Mouse (Mus musculus): ENCODE data around the gene Pan3. TPM values are rescaled to one million over a fixed set of nuclear protein-coding genes. Genes with fewer than 3 reads are reported as not detected.

The Pan3 gene
- polyA plus RNA-seq, 1 experiment = 97.4 TPM

DNA sequence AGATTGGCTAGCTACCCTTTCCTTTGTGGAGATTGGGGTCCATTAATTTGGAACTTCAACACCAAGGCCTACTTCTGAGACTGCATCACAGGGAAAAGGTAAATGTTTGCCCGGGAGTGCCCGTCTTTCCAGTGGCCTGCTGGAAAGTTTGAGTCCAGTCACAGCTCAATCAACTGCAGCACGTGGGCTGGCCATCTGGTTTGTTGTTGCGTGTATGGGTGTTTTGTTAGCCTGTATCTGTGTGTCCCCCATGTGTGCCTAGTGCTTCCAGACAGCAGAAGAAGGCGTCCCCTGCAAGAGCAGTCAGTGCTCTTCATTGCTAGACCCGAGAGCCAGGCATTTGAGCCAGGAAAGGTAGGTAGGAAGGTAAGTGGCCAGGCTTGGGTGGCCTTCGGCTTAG, 135.5 kb downstream of the Pan3 start:
- WGBS = 88% methylated on average over 7 of the region's 7 CpGs
- Histone ChIP-seq H3K4me3 (replicated peaks; ENCODE audit: insufficient read depth, low read depth, low read length) (no peak overlapping the region), H3K27me3 (ENCODE audit: control insufficient read depth, insufficient read depth, low read length) (no peaks in the 10 kb centered on the region), H3K27ac (ENCODE audit: insufficient read depth, low read length) (no peak overlapping the region), H3K4me1 (ENCODE audit: control insufficient read depth, insufficient read depth, low read length) (no peaks in the 10 kb centered on the region)
- no peak for DNase-seq
- TF ChIP-seq POLR2A (IDR thresholded peaks at IDR 0.05; ENCODE audit: borderline replicate concordance, insufficient read depth, low read length) = no peak
- TF ChIP-seq CTCF (IDR thresholded peaks at IDR 0.05; ENCODE audit: borderline replicate concordance, insufficient read depth, low read depth, low read length) = no peak

- Histone ChIP-seq H3K4me3 (replicated peaks; ENCODE audit: insufficient read depth, low read depth, low read length) (no peak overlapping the region), H3K27ac (ENCODE audit: insufficient read depth, low read length) (no peak overlapping the region), H3K4me1 (ENCODE audit: control insufficient read depth, insufficient read depth, low read length) (no peaks in the 10 kb centered on the region), H3K27me3 (ENCODE audit: control insufficient read depth, insufficient read depth, low read length) (no peaks in the 10 kb centered on the region)
- no peak for DNase-seq
- TF ChIP-seq POLR2A (IDR thresholded peaks at IDR 0.05; ENCODE audit: borderline replicate concordance, insufficient read depth, low read length) (no peak), CTCF (IDR thresholded peaks at IDR 0.05; ENCODE audit: borderline replicate concordance, insufficient read depth, low read depth, low read length) (no peak)
- WGBS = 70% methylated on average over 7 of the region's 7 CpGs
Observed at GRCm38 (mm10) chr5:147566335-147566734, 136.4 kb downstream of the Pan3 start.

GRCm38 (mm10) chr5:147572695-147573094, 142.7 kb downstream of the Pan3 start:
- WGBS = 89% methylated on average over 7 of the region's 7 CpGs
- Histone ChIP-seq H3K27me3 (ENCODE audit: control insufficient read depth, insufficient read depth, low read length) (no peaks in the 10 kb centered on the region), H3K4me3 (replicated peaks; ENCODE audit: insufficient read depth, low read depth, low read length) (no peak overlapping the region), H3K4me1 (ENCODE audit: control insufficient read depth, insufficient read depth, low read length) (no peaks in the 10 kb centered on the region), H3K27ac (ENCODE audit: insufficient read depth, low read length) (no peak overlapping the region)
- TF ChIP-seq POLR2A (IDR thresholded peaks at IDR 0.05; ENCODE audit: borderline replicate concordance, insufficient read depth, low read length) = no peak
- no peak for TF ChIP-seq CTCF (IDR thresholded peaks at IDR 0.05; ENCODE audit: borderline replicate concordance, insufficient read depth, low read depth, low read length)
- DNase-seq = no peak

DNA sequence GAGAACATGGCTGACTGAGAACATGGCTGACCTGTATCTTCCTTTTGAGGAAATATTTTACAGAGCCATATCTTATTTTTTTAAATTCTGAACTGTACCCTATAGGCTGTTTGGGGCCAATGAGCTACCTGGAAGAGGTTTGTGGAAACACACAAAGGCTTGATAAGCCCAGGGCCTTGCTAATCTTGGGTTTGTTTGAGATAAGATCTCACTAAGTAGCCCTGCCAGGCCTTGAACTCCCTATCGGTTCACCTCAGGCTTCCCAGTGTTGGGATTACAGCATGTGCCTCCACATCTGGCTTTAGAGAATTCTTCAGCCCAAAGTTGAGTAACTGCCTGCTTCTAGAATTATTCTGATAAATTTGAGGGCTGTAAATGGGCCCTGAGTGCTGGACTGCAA, 143.6 kb downstream of the Pan3 start:
- no peak for DNase-seq
- Histone ChIP-seq H3K27ac (ENCODE audit: insufficient read depth, low read length) (no peak overlapping the region), H3K4me1 (ENCODE audit: control insufficient read depth, insufficient read depth, low read length) (no peaks in the 10 kb centered on the region), H3K4me3 (replicated peaks; ENCODE audit: insufficient read depth, low read depth, low read length) (no peak overlapping the region), H3K27me3 (ENCODE audit: control insufficient read depth, insufficient read depth, low read length) (no peaks in the 10 kb centered on the region)
- WGBS = 96% methylated on average over 1 of the region's 1 CpGs
- TF ChIP-seq POLR2A (IDR thresholded peaks at IDR 0.05; ENCODE audit: borderline replicate concordance, insufficient read depth, low read length) (no peak), CTCF (IDR thresholded peaks at IDR 0.05; ENCODE audit: borderline replicate concordance, insufficient read depth, low read depth, low read length) (no peak)

GRCm38 (mm10) chr5:147574517-147574916, 144.6 kb downstream of the Pan3 start:
- H3K4me1 ChIP-seq (ENCODE audit: control insufficient read depth, insufficient read depth, low read length) = no peaks in the 10 kb centered on the region
- DNase-seq = no peak
- no peak overlapping the region for H3K4me3 ChIP-seq (replicated peaks; ENCODE audit: insufficient read depth, low read depth, low read length)
- WGBS = 68% methylated on average over 8 of the region's 8 CpGs
- no peak overlapping the region for H3K27ac ChIP-seq (ENCODE audit: insufficient read depth, low read length)
- TF ChIP-seq CTCF (IDR thresholded peaks at IDR 0.05; ENCODE audit: borderline replicate concordance, insufficient read depth, low read depth, low read length) (no peak), POLR2A (IDR thresholded peaks at IDR 0.05; ENCODE audit: borderline replicate concordance, insufficient read depth, low read length) (no peak)
- no peaks in the 10 kb centered on the region for H3K27me3 ChIP-seq (ENCODE audit: control insufficient read depth, insufficient read depth, low read length)

GRCm38 (mm10) chr5:147577003-147577402, 147.0 kb downstream of the Pan3 start:
- Histone ChIP-seq H3K4me3 (replicated peaks; ENCODE audit: insufficient read depth, low read depth, low read length) (no peak overlapping the region), H3K27me3 (ENCODE audit: control insufficient read depth, insufficient read depth, low read length) (no peaks in the 10 kb centered on the region), H3K27ac (ENCODE audit: insufficient read depth, low read length) (no peak overlapping the region), H3K4me1 (ENCODE audit: control insufficient read depth, insufficient read depth, low read length) (no peaks in the 10 kb centered on the region)
- TF ChIP-seq POLR2A (IDR thresholded peaks at IDR 0.05; ENCODE audit: borderline replicate concordance, insufficient read depth, low read length) (no peak), CTCF (IDR thresholded peaks at IDR 0.05; ENCODE audit: borderline replicate concordance, insufficient read depth, low read depth, low read length) (no peak)
- no peak for DNase-seq
- 26% methylated on average over 6 of the region's 6 CpGs for WGBS

- Histone ChIP-seq H3K4me1 (ENCODE audit: control insufficient read depth, insufficient read depth, low read length) (no peaks in the 10 kb centered on the region), H3K27me3 (ENCODE audit: control insufficient read depth, insufficient read depth, low read length) (no peaks in the 10 kb centered on the region), H3K4me3 (replicated peaks; ENCODE audit: insufficient read depth, low read depth, low read length) (no peak overlapping the region), H3K27ac (ENCODE audit: insufficient read depth, low read length) (no peak overlapping the region)
- TF ChIP-seq POLR2A (IDR thresholded peaks at IDR 0.05; ENCODE audit: borderline replicate concordance, insufficient read depth, low read length) = no peak
- no peak for TF ChIP-seq CTCF (IDR thresholded peaks at IDR 0.05; ENCODE audit: borderline replicate concordance, insufficient read depth, low read depth, low read length)
- DNase-seq = no peak
- WGBS = 92% methylated on average over 7 of the region's 7 CpGs
Observed at GRCm38 (mm10) chr5:147579148-147579547, 149.2 kb downstream of the Pan3 start.

DNA sequence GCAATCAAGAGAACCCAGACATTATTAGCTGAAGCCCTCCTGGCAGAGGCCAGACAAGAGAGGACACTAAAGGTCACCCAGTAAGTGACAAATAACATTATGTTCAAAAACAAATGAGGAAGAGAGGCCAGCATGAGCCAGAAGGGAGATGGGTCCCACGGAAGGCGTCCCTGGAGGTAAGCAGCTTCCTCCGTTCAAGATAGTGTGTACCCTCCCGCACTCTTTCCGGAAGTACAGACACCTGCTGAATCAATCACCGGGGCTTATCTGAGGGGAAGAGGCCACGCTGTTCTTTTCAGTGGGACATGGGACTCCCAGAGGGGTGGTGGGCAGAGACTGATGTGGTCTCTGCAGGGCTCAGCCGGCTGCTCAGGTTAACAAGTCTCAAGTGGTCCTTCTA, 149.7 kb downstream of the Pan3 start:
- 86% methylated on average over 8 of the region's 8 CpGs for WGBS
- Histone ChIP-seq H3K4me1 (ENCODE audit: control insufficient read depth, insufficient read depth, low read length) (no peaks in the 10 kb centered on the region), H3K27me3 (ENCODE audit: control insufficient read depth, insufficient read depth, low read length) (no peaks in the 10 kb centered on the region), H3K4me3 (replicated peaks; ENCODE audit: insufficient read depth, low read depth, low read length) (no peak overlapping the region), H3K27ac (ENCODE audit: insufficient read depth, low read length) (no peak overlapping the region)
- TF ChIP-seq POLR2A (IDR thresholded peaks at IDR 0.05; ENCODE audit: borderline replicate concordance, insufficient read depth, low read length) (no peak), CTCF (IDR thresholded peaks at IDR 0.05; ENCODE audit: borderline replicate concordance, insufficient read depth, low read depth, low read length) (no peak)
- no peak for DNase-seq

Measured in cerebellum, adult 2 months (tissue).